Mouse (Mus musculus): ENCODE data around the gene Arhgap45. TPM values are rescaled to one million over a fixed set of nuclear protein-coding genes. Genes with fewer than 3 reads are reported as not detected.

The Arhgap45 gene
- polyA plus RNA-seq, 1 experiment from 2014 or later = 12.6 TPM

GRCm38 (mm10) chr10:79987771-79988505 is 28.5 kb upstream of the Arhgap45 start:
- no peak for ATAC-seq (ENCODE audit: insufficient number of reproducible peaks, insufficient read depth, low FRiP score, low TSS enrichment, low read depth)
- WGBS = 8% methylated on average over 27 of the region's 27 CpGs
- Histone ChIP-seq H3K9me3 (0 out of 2 replicates have a peak, but pooled peaks cover 12% of the 10 kb centered on the region), H3K4me3 (replicated peaks) (peak overlapping the region; percentile 76), H3K27me3 (0 out of 2 replicates have a peak, but pooled peaks cover 3% of the 10 kb centered on the region), H3K4me2 (peak overlapping the region; percentile 94), H3K4me1 (replicated peaks) (peaks cover 50% of the 10 kb centered on the region), H3K27ac (peak overlapping the region; percentile 90), H3K9ac (replicated peaks) (peak overlapping the region; percentile 78), H3K36me3 (peaks cover 24% of the 10 kb centered on the region)

GRCm38 (mm10) chr10:79988506-79989271 is 27.8 kb upstream of the Arhgap45 start, which contains the start of gene Cnn2:
Gene Cnn2 (plus strand): TSS chr10:79988584.
- no peak for ATAC-seq (ENCODE audit: insufficient number of reproducible peaks, insufficient read depth, low FRiP score, low TSS enrichment, low read depth)
- Histone ChIP-seq H3K9me3 (0 out of 2 replicates have a peak, but pooled peaks cover 12% of the 10 kb centered on the region), H3K4me2 (peak within 1 kb of the TSS; percentile 94), H3K4me1 (replicated peaks) (peaks cover 43% of the 10 kb centered on the region), H3K36me3 (peaks cover 31% of the 10 kb centered on the region), H3K27ac (peak within 1 kb of the TSS; percentile 90), H3K4me3 (replicated peaks) (peak within 1 kb of the TSS; percentile 76), H3K27me3 (0 out of 2 replicates have a peak, but pooled peaks cover 3% of the 10 kb centered on the region), H3K9ac (replicated peaks) (peak within 1 kb of the TSS; percentile 78)
- under 1% methylated on average over 59 of the region's 59 CpGs for WGBS

GRCm38 (mm10) chr10:79989272-79989786 is 27.1 kb upstream of the Arhgap45 start:
- Histone ChIP-seq H3K4me2 (peak overlapping the region; percentile 94), H3K27ac (peak overlapping the region; percentile 90), H3K4me3 (replicated peaks) (peak overlapping the region; percentile 76), H3K9ac (replicated peaks) (peak overlapping the region; percentile 78), H3K36me3 (peaks cover 36% of the 10 kb centered on the region), H3K4me1 (replicated peaks) (peaks cover 43% of the 10 kb centered on the region), H3K9me3 (0 out of 2 replicates have a peak, but pooled peaks cover 12% of the 10 kb centered on the region), H3K27me3 (0 out of 2 replicates have a peak, but pooled peaks cover 3% of the 10 kb centered on the region)
- ATAC-seq (ENCODE audit: insufficient number of reproducible peaks, insufficient read depth, low FRiP score, low TSS enrichment, low read depth) = no peak
- WGBS = 26% methylated on average over 8 of the region's 8 CpGs

GRCm38 (mm10) chr10:79989870-79990269 is 26.6 kb upstream of the Arhgap45 start:
- H3K9me3 ChIP-seq = 0 out of 2 replicates have a peak, but pooled peaks cover 12% of the 10 kb centered on the region
- 0 out of 2 replicates have a peak, but pooled peaks cover 3% of the 10 kb centered on the region for H3K27me3 ChIP-seq
- H3K36me3 ChIP-seq = peaks cover 42% of the 10 kb centered on the region
- ATAC-seq (ENCODE audit: insufficient number of reproducible peaks, insufficient read depth, low FRiP score, low TSS enrichment, low read depth) = no peak
- peaks cover 43% of the 10 kb centered on the region for H3K4me1 ChIP-seq (replicated peaks)
- 4% methylated on average over 15 of the region's 15 CpGs for WGBS
- H3K27ac ChIP-seq = peak overlapping the region; percentile 90
- H3K4me3 ChIP-seq (replicated peaks) = peak overlapping the region; percentile 76
- H3K9ac ChIP-seq (replicated peaks) = peak overlapping the region; percentile 78
- H3K4me2 ChIP-seq = peak overlapping the region; percentile 94

- no peak for ATAC-seq (ENCODE audit: insufficient number of reproducible peaks, insufficient read depth, low FRiP score, low TSS enrichment, low read depth)
- Histone ChIP-seq H3K4me3 (replicated peaks) (no peak overlapping the region), H3K36me3 (peaks cover 44% of the 10 kb centered on the region), H3K9me3 (0 out of 2 replicates have a peak, but pooled peaks cover 12% of the 10 kb centered on the region), H3K27ac (no peak overlapping the region), H3K27me3 (0 out of 2 replicates have a peak, but pooled peaks cover 3% of the 10 kb centered on the region), H3K9ac (replicated peaks) (no peak overlapping the region), H3K4me1 (replicated peaks) (peaks cover 40% of the 10 kb centered on the region), H3K4me2 (0 out of 2 replicates have a peak overlapping the region, but pooled peaks have one; percentile 8)
- WGBS = 67% methylated on average over 12 of the region's 12 CpGs
Measured at GRCm38 (mm10) chr10:79991099-79991498, 25.4 kb upstream of the Arhgap45 start.

- H3K4me2 ChIP-seq = no peak overlapping the region
- 84% methylated on average over 6 of the region's 6 CpGs for WGBS
- H3K36me3 ChIP-seq = peaks cover 44% of the 10 kb centered on the region
- no peak for ATAC-seq (ENCODE audit: insufficient number of reproducible peaks, insufficient read depth, low FRiP score, low TSS enrichment, low read depth)
- H3K27ac ChIP-seq = no peak overlapping the region
- H3K4me1 ChIP-seq (replicated peaks) = peaks cover 35% of the 10 kb centered on the region
- 0 out of 2 replicates have a peak, but pooled peaks cover 12% of the 10 kb centered on the region for H3K9me3 ChIP-seq
- no peak overlapping the region for H3K4me3 ChIP-seq (replicated peaks)
- no peak overlapping the region for H3K9ac ChIP-seq (replicated peaks)
- 0 out of 2 replicates have a peak, but pooled peaks cover 3% of the 10 kb centered on the region for H3K27me3 ChIP-seq
Measured at GRCm38 (mm10) chr10:79991548-79991947, 24.9 kb upstream of the Arhgap45 start.

GRCm38 (mm10) chr10:79994397-79995115 is 21.9 kb upstream of the Arhgap45 start:
- ATAC-seq (ENCODE audit: insufficient number of reproducible peaks, insufficient read depth, low FRiP score, low TSS enrichment, low read depth) = no peak
- Histone ChIP-seq H3K4me1 (replicated peaks) (peaks cover 23% of the 10 kb centered on the region), H3K4me2 (no peak overlapping the region), H3K36me3 (peaks cover 44% of the 10 kb centered on the region), H3K27ac (no peak overlapping the region), H3K4me3 (replicated peaks) (no peak overlapping the region), H3K9ac (replicated peaks) (no peak overlapping the region), H3K9me3 (0 out of 2 replicates have a peak, but pooled peaks cover 12% of the 10 kb centered on the region), H3K27me3 (peaks cover 20% of the 10 kb centered on the region)
- 91% methylated on average over 16 of the region's 16 CpGs for WGBS

- Histone ChIP-seq H3K36me3 (peaks cover 44% of the 10 kb centered on the region), H3K27ac (no peak overlapping the region), H3K9ac (replicated peaks) (no peak overlapping the region), H3K4me3 (replicated peaks) (no peak overlapping the region), H3K27me3 (peaks cover 29% of the 10 kb centered on the region), H3K4me1 (replicated peaks) (peaks cover 15% of the 10 kb centered on the region), H3K9me3 (0 out of 2 replicates have a peak, but pooled peaks cover 12% of the 10 kb centered on the region), H3K4me2 (peak overlapping the region; percentile 88; the same call in 1 of the 2 replicates)
- ATAC-seq (ENCODE audit: insufficient number of reproducible peaks, insufficient read depth, low FRiP score, low TSS enrichment, low read depth) = no peak
- WGBS = 75% methylated on average over 1 of the region's 1 CpGs
Measured at GRCm38 (mm10) chr10:79995636-79996035, 20.8 kb upstream of the Arhgap45 start.

GRCm38 (mm10) chr10:79996272-79997033 is 20.0 kb upstream of the Arhgap45 start, which contains the start of gene Abca7:
Gene Abca7 (plus strand): TSS chr10:79996494.
- Histone ChIP-seq H3K4me2 (peak within 1 kb of the TSS; percentile 88), H3K4me1 (replicated peaks) (peaks cover 15% of the 10 kb centered on the region), H3K9me3 (0 out of 2 replicates have a peak, but pooled peaks cover 4% of the 10 kb centered on the region), H3K36me3 (peaks cover 35% of the 10 kb centered on the region), H3K9ac (replicated peaks) (peak within 1 kb of the TSS; percentile 56), H3K27ac (peak within 1 kb of the TSS; percentile 47), H3K4me3 (replicated peaks) (peak within 1 kb of the TSS; percentile 49), H3K27me3 (peaks cover 37% of the 10 kb centered on the region)
- ATAC-seq (ENCODE audit: insufficient number of reproducible peaks, insufficient read depth, low FRiP score, low TSS enrichment, low read depth) = peak; percentile 81
- WGBS = under 1% methylated on average over 34 of the region's 34 CpGs

Measured in limb, embryonic 12.5 days (tissue).